Mouse (Mus musculus) kidney, adult 2 months (tissue): ENCODE data around the gene Hist1h1c.

Source experiments
- CTCF ChIP-seq: fragments of 200-500 bp; conservative IDR thresholded peaks from 2 replicates; pipeline ENCODE4 v1.5.1; 2011; ENCODE audit warnings: low read depth, mild to moderate bottlenecking, control low read depth, low read length, moderate library complexity, mixed read lengths; ENCODE audit not compliant: insufficient read depth, insufficient read length
- POLR2A ChIP-seq: fragments of 200-500 bp; IDR thresholded peaks from one replicate; pipeline ENCODE4 v1.6.1; 2011; ENCODE audit warnings: low read depth, low read length, control low read depth

- TF ChIP-seq POLR2A (no peak), CTCF (no peak)
These were observed 1.7 kb downstream of the Hist1h1c start for GRCm38 (mm10) chr13:23740256-23740840.
